Mouse (Mus musculus) testis, adult 10 weeks (tissue): Measurements from ENCODE around the gene Cacybp. TPM values are rescaled to one million over a fixed set of nuclear protein-coding genes. Genes with fewer than 3 reads are reported as not detected.

Source experiments
- polyA plus RNA-seq: library from polyadenylated mRNA; stranded (reverse); fragments of 350-450 nt; fragmentation: Illumina TruSeq; extraction: RNeasy Lipid Tissue Mini Kit (QIAGEN cat#74804); gene quantifications from one replicate; pipeline ENCODE4 v1.2.3, GENCODE M21; 2014; ENCODE audit warnings: low read depth, low replicate concordance

Cacybp gene
- 184 TPM for polyA plus RNA-seq

DNA sequence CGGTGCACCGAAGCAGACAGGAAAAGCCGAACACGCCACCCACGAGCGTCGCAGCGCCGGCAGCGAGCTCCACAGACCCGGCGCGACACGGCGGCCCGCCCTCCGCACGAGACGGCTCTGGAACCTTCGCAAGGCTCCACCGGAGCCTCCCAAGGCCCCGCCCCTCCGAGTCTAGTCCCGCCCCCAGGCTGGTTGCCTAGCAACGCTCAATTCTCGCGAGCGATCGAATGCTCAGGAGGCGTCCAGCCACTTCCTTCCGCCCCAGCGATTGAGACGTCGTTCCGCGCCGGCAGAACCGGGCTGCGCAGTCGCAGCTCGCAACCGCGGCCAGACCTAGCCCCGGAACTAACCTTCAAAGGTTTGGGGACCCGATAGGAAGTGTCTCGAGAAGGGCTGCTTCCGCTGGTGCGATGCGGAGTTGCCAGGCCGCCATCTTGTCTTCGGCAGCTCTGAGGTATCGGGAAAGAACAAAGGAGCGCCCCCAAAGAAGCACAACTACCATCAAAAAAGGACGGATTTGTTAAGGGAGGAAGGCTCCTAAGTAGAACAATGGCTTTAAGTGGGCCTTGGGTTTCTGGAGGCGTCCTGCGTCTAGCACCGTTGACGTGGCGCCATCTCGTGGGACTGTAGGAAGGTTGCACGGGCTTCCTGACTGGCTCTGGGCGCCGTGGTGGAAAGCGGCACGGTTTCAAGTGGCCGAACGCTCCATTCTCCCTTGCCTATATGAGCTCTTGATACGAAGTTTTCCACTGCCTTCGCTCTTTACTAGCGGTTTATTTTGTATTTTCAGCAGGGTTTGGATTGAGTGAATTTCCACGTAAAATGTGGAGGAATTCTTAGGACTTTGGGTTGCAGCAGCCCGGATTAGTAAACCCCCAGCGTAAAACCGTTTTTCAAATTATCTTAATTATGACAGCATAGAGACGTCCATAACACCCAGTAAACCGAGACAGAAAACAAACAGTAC, at the start of gene Cacybp:
Gene Cacybp, minus strand, starts transcription at position 173 of the 967 bp plus-strand sequence.

DNA sequence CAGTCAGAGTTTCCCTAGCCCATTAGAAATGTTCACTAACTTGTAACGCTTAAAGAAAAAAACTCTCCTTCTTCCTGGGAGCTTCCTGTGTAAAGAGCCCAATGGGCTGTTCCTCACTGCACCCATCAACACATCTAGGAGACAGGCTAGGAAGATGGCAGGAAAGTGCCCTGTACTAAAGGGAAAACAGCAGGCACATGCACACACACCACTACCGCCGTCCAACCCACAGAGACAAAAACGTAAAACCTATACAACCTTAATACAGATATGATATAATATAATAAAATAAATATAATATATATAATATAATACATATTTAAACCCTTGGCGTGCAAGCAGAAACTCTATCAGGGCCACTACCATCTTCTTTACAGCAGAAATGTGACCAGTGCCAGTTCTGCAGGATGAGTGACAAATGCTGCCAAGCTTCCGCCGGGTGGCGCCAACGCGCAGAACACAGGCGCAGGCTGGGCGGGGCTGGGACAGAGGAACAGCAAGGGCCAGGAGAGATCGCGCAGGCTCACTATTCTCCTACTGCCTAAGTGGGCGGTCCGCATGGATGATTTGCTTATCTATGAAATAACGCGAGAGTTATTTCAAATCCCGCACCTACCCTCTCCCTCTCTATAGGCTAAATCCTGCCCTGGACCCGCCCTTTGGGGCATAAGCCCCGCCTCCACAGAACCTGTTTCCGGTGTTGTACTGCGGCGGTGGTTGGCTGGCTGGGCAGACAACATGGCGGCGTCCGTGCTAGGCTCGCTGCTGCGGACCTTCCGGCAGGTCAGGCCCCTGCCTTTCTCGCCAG, 17.9 kb downstream of the Cacybp start, which contains the start of gene Mrps14:
Gene Mrps14, plus strand, starts transcription at position 687 of the 808 bp plus-strand sequence.

GRCm38 (mm10) chr1:160153480-160153879, 59.2 kb downstream of the Cacybp start, which contains the start of gene Tnn:
Gene Tnn, minus strand, starts transcription at chr1:160153580.

Other genes starting within 250 kb of the Cacybp start
- 22.2 TPM for gene 4930523C07Rik, start 168.5 kb downstream of the Cacybp start, polyA plus RNA-seq
- gene Tnn, start 59.3 kb downstream of the Cacybp start, polyA plus RNA-seq: not detected
- gene Mrps14, start 17.7 kb downstream of the Cacybp start, polyA plus RNA-seq: 28.3 TPM